Mouse (Mus musculus) granulocyte monocyte progenitor cell, adult 5-6 weeks (primary cell): ENCODE results near the gene Lrrc27. TPM values are rescaled to one million over a fixed set of nuclear protein-coding genes. Genes with fewer than 3 reads are reported as not detected.

Experiments
- ATAC-seq: replicated peaks from 2 replicates; pipeline ENCODE4 v1.8.0; 2016; ENCODE audit warnings: mild to moderate bottlenecking, moderate TSS enrichment, inconsistent platforms; ENCODE audit not compliant: poor library complexity, severe bottlenecking
- total RNA-seq, 2 experiments: library from RNA; stranded (forward) in 1 of 2; stranded (reverse) in 1 of 2; fragments of 200-712, 200-1000 nt in 1 of 2; fragments of >200 nt in 1 of 2; fragmentation: Nextera tagmentation in 1 of 2; gene quantifications; 2 replicates each; pipeline ENCODE4 v1.2.3; 2014 to 2017

Lrrc27 gene
- total RNA-seq, 2 experiments from 2014 or later, result 3.5 TPM; not detected in 1

- ATAC-seq, result no peak
These were observed 963 bp downstream of the Lrrc27 start for GRCm38 (mm10) chr7:139213751-139214150.

- ATAC-seq, result no peak
These were observed 1.4 kb downstream of the Lrrc27 start for GRCm38 (mm10) chr7:139214160-139214559.

- ATAC-seq, result no peak
These were observed 2.0 kb downstream of the Lrrc27 start for GRCm38 (mm10) chr7:139214596-139215340.

GRCm38 (mm10) chr7:139215516-139215915 lies 2.7 kb downstream of the Lrrc27 start:
- ATAC-seq, result no peak

- no peak for ATAC-seq
These were observed 3.2 kb downstream of the Lrrc27 start for GRCm38 (mm10) chr7:139215946-139216345.

- no peak for ATAC-seq
These were observed 3.7 kb downstream of the Lrrc27 start for GRCm38 (mm10) chr7:139216464-139216863.

GRCm38 (mm10) chr7:139217046-139217445 lies 4.3 kb downstream of the Lrrc27 start:
- ATAC-seq, result no peak

- peak; percentile 29; the same call in 1 of the 2 replicates for ATAC-seq
These were observed 6.0 kb downstream of the Lrrc27 start for GRCm38 (mm10) chr7:139218641-139219415.

- no peak for ATAC-seq
These were observed 6.7 kb downstream of the Lrrc27 start for GRCm38 (mm10) chr7:139219486-139219885.

- no peak for ATAC-seq
These were observed 7.5 kb downstream of the Lrrc27 start for GRCm38 (mm10) chr7:139220303-139220702.

- ATAC-seq, result no peak
These were observed 8.3 kb downstream of the Lrrc27 start for GRCm38 (mm10) chr7:139221072-139221471.

GRCm38 (mm10) chr7:139221856-139222255 lies 9.1 kb downstream of the Lrrc27 start:
- no peak for ATAC-seq

- ATAC-seq, result no peak
These were observed 9.6 kb downstream of the Lrrc27 start for GRCm38 (mm10) chr7:139222341-139222740.

- no peak for ATAC-seq
These were observed 11.3 kb downstream of the Lrrc27 start for GRCm38 (mm10) chr7:139224070-139224469.

- ATAC-seq, result peak; percentile 86
These were observed 11.9 kb downstream of the Lrrc27 start for GRCm38 (mm10) chr7:139224725-139225124.

- no peak for ATAC-seq
These were observed 13.6 kb downstream of the Lrrc27 start for GRCm38 (mm10) chr7:139226416-139226815.

- ATAC-seq, result peak; percentile 31
These were observed 15.8 kb downstream of the Lrrc27 start for GRCm38 (mm10) chr7:139228447-139229171.

- no peak for ATAC-seq
These were observed 17.0 kb downstream of the Lrrc27 start for GRCm38 (mm10) chr7:139229837-139230236.

GRCm38 (mm10) chr7:139230241-139230640 lies 17.5 kb downstream of the Lrrc27 start:
- ATAC-seq, result no peak

- peak; percentile 91 for ATAC-seq
These were observed 20.9 kb downstream of the Lrrc27 start for GRCm38 (mm10) chr7:139233714-139234113.
